Mouse (Mus musculus) lung, postnatal 36 days (tissue): ENCODE results near the gene Heg1.

Experiments used
- DNase-seq: peaks from one replicate; pipeline ENCODE4 v3.0.0; 2022; ENCODE audit warnings: mixed read lengths

Heg1 gene

DNA sequence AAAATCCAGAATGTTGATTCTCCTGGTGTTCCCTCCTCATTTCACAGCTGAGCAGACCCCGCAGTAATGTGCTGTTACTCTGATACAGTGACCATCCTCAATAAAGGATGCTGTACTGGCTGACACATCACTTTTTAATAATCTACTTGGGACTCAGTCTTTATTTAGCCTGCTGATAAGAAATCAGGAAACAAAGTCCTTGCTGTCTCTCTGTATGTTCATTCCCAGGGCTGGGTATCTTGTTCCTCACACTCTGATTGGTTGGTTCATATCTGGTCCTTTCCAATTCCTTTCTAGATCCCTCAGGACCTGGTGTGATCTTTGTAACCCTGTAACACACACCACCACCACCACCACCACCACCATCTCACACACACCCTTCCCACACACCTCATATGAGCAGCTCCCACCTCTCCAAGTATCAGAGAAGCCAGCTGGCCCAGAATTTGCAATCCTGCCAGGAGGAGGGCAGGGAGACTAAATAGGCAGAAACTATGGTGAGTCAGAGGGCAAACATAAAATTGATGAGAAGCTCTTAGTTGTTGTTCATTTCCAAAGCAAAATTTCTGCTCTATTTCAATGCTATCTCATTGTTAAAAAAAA lies 91.7 kb downstream of the Heg1 start:
- no peak for DNase-seq

DNA sequence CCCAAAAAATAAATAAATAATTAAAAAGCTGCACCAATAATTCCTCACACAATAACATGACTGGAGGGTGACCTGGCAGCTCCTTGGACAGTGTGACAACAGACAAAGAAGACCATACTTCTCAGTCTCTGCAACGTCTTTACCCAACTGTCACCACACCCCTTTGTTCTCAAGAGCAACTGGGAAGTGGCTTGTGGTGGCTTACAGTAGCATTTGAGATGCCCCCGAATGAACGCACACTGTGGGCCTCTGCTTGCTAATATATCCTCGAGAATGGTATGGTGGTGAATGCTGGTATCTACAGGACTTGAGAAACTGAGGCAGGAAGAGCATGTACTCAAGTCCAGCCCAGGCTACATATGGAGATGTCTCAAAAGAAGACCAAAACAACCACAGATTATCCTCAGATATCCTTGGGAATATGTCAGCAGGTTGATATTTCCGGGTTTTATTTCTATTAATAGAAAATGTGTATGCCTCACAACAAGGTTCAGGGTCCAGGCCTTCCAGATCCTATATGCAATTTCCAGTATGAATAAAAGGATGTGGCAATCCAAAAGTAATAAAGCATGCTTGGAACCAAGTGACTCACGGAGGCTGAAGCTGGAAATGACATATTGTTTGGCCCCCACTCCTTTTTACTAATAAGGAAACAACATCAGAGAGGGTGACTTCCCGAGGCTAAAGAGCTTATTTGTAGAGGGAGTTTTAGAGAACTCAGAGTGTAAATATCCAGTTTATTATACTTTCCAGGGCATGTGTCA lies 92.8 kb downstream of the Heg1 start:
- DNase-seq = no peak

DNA sequence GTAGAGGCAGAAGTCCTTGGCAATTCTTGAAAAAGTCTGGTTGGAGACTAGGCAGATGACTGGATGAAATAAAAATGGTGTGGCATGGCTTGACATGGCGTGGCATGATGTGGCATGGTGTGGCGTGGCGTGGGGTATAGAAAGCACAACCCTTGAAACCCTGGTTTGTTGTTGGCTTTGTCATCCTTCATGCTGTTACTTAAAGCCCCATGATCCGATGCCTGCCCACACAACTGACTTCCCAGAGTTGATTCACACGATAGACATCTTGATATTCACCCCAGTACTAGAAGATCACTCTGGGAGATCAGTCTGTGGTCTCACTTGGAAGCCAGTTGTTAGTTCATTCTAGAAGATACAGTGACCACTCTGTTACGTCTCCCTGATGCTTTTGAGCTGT lies 93.4 kb downstream of the Heg1 start:
- DNase-seq = no peak

DNA sequence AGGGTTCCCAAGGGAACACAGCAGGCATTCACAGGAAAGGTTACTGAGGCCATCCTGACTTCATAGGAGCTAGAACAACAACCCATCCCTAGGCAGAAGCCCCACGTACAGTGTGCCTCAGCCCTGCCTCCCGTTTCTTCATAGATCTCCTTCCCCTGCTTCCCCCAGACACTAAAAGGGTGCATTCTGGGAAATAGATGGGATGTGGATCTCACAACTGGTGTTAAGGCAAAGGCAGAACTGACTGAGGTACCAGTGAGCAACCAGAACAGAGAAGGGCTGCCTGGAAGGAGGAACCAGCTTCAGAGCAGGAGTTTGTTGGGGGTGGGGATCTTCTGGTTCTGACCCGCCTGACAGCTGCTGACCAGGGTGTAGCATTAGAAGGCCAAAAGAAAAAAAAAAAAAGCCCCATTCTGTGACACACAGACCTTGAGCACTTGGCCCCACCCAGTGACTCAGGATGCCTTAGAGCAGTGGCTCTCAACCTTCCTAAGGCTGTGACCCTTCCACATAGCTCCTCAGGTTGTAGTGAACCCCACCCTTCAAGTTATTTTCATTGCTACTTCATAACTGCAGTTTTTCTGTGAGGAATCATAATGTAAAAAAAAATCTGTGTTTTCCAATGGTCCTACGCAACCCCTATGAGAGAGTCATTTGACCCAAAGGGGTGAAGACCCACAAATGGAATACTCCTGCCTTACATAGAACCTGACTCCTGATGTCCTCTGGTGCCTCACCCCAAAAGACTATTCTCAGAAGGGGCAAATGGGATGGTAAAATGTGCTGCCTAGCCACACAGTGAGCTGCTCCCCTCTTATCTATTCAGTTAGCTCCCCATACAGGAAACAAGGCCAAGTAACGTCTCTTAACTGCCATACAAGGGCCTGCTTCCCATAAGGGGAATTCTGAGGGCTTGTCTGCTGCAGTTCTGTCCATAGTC lies 97.9 kb downstream of the Heg1 start:
- no peak for DNase-seq

DNA sequence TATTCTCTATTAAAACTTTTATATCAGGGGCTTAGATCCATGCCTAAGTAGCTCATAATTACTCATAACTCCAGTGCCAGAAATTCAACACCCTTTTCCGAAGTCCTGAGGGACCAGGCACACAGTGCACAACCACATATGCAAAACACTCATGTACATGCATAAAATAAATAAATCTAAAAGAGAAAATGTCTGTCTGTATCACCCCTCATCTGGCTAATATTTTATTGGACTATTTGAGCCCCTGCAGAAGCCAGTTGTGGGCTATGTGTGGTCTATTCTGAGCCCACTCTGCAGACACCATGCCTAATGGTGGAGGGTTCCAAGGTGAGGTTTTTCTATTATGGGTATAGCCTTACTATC lies 98.5 kb downstream of the Heg1 start:
- DNase-seq = no peak

DNA sequence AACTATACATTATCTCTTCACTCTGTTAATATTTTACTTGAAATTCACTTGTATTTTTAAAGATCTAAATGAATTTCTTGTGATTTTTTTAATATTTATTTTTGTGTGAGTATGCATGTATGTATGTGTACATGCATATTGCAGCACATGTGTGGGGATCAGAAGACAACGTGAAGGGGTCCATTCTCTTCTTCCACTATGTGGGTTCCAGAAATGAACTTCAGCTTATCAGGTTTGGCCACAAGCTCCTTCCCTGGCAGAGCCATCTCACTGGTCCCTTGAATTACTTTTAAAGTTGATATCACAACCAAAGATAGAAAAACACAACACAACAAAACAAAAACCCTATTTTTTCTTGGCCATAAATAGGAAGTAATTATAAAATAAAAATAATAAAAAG lies 100.4 kb downstream of the Heg1 start:
- DNase-seq = no peak

DNA sequence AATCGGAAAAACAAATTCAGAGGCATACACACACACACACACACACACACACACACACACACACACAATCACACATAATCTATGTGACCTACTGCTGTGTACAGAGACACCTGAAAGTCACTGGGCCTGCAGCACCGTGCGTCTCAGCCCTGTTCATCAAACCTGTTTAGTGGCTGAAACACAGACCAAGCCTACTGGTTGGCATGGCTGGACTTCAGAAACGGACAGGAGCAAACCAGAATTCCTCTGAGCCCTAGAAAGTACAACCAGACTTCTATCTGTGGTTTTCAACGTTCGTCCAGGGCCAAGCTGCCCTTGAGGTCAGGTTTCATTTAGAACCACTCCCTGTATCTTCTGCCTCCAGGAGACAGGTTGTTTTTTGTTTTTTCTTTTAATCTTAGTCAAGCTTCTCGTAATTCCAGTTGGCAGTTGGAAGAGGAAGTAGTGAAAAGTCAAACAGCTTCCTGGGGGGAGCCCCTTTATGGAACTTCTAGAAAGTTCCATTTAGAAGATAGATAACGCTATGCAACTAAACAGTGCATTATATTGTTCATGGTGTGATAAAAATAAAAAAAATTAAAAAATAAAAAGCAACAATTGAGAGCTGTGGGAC lies 101.0 kb downstream of the Heg1 start:
- DNase-seq = no peak

DNA sequence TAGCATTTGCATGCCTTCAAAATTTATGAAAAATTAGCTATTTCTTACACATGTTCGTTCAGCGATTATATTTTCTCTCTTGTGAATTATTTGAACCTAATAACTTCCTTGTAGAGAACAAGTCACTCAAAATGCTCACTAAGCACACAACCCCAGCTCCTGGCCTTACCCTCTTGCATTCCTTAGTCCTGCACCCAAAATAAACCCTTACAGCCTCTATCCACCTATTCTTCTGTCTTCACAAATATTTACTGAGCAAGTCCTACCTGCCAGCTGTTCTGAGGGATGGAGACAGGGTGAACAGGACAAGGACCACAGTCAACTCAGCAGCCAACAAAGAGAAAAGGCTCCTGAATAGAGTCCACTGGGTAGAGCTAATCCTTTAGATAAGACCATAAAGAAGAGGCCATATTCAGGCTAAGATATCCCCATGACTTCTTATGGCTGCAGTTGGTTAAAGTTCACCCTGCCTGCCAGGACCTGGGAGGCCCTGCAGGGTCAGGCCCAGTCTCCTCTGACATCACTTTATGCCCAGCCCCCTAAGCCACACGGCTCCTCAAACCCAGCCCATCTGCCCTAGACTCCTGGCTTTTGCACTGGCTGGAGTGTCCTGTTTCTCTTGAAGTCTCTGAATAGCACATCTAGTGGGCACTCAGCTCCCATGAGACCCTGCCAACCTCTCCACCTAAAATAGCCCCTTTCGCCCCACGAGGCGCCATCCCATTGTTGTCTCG lies 102.7 kb downstream of the Heg1 start:
- no peak for DNase-seq

DNA sequence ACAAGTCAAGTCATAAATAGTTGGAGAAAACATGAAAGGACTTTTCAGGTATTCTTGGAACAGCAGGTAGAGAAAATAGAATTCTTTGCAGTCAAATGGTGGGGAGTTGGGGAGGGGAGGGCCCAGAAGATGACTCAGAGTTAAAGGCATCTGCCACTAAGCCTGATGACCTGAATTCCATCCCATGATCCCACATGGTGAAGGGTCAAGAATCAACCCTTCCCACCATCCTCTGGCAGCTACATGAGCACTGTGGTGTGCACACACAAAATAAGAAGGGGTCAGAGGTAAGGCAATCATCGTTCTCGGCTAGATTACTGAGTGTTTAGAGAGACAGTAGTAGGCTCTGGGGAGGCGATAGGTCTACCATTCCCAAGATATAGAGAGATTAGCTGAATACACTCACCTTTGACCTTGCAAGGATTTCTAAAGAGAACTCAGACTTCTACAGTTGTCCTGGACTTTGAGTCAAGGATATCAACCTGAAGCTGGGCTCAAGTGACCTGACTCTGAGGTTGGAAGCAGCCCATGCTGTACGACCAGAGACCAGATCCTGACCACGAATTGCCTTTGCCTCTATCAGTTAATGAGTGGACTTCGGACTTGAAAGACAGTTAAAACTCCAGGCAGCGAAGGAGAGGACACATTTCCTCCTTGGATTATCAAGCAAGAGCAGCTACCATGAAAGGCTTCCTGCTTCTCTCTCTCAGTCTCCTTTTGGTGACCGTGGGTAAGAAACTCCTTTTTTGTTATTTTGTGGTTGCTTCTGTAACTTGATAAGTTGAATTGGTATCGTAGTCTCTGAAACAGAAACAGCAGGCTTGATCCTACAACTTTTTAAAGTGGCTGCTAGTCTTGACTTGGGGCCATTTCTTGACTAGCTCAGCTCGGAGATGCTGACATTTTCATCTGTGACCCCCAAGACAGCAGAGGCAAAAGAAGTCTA lies 109.9 kb downstream of the Heg1 start, which contains the start of gene Muc13:
Gene Muc13, plus strand, starts transcription at position 192 of the 946 bp plus-strand sequence.
- no peak for DNase-seq

DNA sequence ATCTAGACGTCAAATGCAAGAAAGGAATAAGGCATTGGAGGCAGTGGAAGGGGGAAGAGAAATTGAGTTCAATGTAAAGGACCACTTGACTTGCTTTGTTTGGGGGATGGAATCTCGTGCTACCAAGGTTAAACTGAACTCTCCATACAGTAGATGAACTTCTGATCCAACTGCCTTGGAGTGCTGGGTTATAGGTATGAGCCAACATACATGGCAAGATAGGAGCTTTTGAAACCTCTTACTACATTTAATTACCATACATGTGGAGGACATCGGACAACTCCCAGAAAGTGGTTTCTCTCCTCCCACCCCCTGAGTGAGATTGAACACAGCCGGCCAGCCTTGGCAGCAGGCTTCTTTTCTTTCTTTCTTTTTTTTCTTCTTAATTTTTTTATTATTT lies 110.9 kb downstream of the Heg1 start:
- no peak for DNase-seq

DNA sequence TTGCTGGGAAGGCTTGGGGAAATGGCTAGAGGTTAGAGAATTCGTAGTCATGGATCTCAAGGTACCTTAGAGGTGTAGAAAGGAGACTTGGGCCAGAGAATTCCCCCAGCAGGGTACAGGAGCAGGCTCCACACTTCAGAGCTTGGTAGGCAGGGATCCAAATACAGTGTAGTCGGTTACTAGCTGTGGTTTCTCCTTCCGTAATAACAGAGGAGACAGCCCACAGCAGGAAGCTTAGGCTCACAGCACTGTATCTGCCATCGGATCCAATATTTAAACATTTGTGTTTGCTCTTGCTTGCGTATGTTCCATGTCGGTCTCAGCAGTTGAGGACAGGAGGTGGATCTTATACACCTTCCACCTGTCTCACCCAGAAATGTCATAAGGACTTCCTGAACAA lies 111.7 kb downstream of the Heg1 start:
- no peak for DNase-seq

DNA sequence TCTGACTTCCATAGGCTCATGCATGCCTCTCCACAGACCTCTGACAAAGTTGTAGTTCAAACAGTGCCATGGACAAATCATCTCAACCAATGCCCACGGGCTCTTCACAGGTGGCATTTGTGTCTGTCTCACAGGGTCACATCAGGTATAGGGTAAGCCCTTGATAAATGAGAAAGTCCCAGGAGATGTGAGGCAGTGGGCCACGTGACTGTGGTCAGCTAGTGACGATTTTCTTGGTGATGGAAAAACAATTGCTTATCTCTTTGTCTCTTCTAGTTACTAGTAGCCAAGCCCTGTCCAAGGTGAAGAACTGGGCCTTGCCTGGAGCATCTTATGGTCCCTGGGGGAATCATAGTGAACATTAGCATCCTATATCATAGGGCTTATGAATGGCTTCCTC lies 112.6 kb downstream of the Heg1 start:
- no peak for DNase-seq

DNA sequence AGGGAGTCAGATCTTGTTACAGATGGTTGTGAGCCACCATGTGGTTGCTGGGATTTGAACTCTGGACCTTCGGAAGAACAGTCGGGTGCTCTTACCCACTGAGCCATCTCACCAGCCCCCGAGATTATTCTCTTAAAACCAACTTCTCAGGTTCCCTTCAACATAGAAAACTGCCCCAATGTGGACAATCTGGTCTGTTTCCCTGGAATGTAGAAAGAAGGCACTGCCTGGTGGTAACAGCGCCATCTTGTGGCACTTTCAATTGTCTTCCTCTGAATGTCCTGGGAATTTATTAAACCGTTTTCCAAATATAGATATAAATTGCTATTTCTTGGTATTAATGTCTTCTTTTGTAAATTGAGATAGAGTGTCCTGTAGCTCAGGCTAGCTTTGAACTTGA lies 113.7 kb downstream of the Heg1 start:
- DNase-seq = peak; percentile 85

DNA sequence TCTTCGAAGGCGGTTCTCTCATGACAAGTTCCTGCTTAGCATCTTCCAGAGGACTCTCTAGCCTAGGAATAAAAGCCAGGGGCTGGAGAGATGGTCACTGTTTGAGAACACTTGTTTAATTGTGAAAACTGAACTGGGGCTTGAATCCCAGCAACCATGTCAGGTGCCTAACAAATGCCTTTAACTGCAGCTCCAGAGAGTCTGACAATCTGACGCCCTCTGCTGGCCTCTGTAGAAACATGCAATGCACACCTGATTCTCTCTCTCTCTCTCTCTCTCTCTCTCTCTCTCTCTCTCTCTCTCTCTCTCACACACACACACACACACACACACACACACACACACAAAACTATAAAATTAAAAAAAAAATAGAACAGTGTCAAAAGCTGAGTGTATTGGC lies 125.8 kb downstream of the Heg1 start:
- DNase-seq = peak; percentile 14

DNA sequence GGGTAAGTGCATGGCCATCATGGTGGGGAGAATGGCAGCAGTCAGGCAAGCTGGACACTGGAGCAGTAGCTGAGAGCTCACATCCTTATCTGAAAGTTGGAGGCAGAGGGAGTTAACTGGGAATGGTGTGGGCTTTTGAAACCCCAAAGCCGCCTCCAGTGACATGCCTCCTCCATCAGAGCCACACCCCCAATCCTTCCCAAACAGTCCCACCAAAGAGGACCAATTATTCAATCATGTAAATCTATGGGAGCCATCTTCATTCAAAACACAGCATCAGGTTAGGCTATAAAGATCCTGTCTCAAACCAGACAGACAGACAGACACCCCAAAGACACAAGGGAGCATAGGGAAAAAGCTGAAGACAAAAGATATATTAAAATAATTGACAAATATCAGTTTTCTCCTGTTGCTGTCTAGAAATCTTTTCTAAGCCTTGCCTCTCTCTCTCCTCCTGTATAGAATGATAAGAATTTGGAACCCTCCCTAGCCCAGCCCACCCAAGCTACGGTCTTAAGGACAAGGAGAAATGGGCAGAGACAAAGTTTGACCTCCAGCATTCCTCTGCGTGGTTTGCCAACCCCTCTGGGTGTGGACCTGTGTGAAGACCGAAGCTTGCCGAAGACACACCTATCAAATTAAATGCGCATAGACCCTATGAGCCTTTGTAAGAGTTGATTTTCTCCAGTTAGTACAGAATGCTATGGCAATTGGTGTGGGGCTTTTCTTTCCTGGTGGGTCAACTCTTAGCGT lies 134.4 kb downstream of the Heg1 start:
- no peak for DNase-seq

DNA sequence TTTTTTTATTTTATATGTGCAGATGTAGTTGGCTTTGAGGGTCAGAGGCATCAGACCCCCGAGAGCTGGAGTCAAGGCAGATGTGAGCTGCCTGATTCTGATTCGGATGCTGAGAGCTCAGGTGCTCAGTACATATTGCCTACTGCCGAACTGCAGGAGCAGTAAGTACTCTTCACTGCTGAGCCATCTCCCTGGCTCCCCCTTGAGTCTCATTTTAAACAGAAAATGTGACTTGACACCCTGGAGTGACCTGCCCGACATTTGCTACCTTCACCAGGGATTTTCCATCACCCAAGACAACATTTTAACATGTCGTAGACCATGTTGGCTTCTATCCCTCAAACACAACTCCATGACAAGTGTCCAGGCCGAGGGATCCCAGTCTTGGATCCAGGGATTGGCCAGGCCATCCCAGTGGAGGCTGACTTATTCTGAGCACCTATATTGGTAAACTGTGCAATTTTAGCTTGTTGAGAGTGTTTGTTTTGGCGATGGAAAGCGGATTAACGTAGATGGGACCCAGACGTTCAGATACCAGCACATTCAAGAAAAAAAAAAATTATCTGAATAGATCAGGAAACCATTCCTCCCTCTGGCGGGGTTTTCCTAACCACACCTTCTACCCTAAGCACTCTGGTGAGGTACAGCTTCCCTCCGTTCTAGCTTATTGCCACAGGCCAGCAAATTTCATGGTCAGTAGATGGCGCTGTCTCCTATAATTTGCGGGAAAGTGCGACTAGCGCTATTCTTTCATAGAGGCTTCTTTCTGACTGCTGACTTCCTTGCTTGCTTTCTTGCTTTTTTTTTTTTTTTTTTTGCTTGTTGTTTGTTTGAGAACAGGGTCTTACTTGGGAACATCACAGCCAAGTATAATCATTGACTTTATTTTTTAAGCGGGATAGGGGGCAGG lies 136.4 kb downstream of the Heg1 start:
- DNase-seq = peak; percentile 93
